Mouse (Mus musculus): ENCODE measurements at regions not wholly inside any gene's neighbourhood (a gene's known extent, or its start where the extent isn't known, plus 50 kb on each side); places are given as distances from the start of the nearest gene placed in this dataset.

- Histone ChIP-seq H3K4me1 (ENCODE audit: control insufficient read depth, insufficient read depth) (0 out of 2 replicates have a peak, but pooled peaks cover 6% of the 10 kb centered on the region), H3K27ac (ENCODE audit: low read depth) (peak overlapping the region; percentile 30; the same call in 1 of the 2 replicates), H3K4me3 (ENCODE audit: low read depth, low read length) (no peak overlapping the region), H3K27me3 (ENCODE audit: control insufficient read depth, insufficient read depth, low read length) (no peaks in the 10 kb centered on the region), H3K9me3 (replicated peaks; ENCODE audit: control insufficient read depth, low read length) (no peaks in the 10 kb centered on the region), H3K9ac (replicated peaks; ENCODE audit: low read depth, low read length) (no peak overlapping the region), H3K36me3 (replicated peaks; ENCODE audit: control insufficient read depth, insufficient read depth, low read length) (no peaks in the 10 kb centered on the region), H3K4me2 (ENCODE audit: low read depth, low read length) (no peak overlapping the region)
- TF ChIP-seq CTCF (IDR thresholded peaks at IDR 0.05; ENCODE audit: low read depth) (peak; percentile 48), EP300 (IDR thresholded peaks at IDR 0.05; ENCODE audit: low read depth) (no peak)
- 4% methylated on average over 3 of the region's 3 CpGs for WGBS
- ATAC-seq (ENCODE audit: insufficient read depth, low read depth) (peak; percentile 85), DNase-seq (ENCODE audit: low spot score) (peak; percentile 83)
Observed at GRCm38 (mm10) chr4:91135327-91135726, 265.3 kb downstream of the Elavl2 start.

GRCm38 (mm10) chr4:91132266-91132665 lies 268.3 kb downstream of the Elavl2 start:
- Histone ChIP-seq H3K4me1 (ENCODE audit: control insufficient read depth, insufficient read depth) (0 out of 2 replicates have a peak, but pooled peaks cover 6% of the 10 kb centered on the region), H3K4me2 (ENCODE audit: low read depth, low read length) (no peak overlapping the region), H3K27ac (ENCODE audit: low read depth) (no peak overlapping the region), H3K27me3 (ENCODE audit: control insufficient read depth, insufficient read depth, low read length) (no peaks in the 10 kb centered on the region), H3K4me3 (ENCODE audit: low read depth, low read length) (no peak overlapping the region), H3K9ac (replicated peaks; ENCODE audit: low read depth, low read length) (no peak overlapping the region), H3K36me3 (replicated peaks; ENCODE audit: control insufficient read depth, insufficient read depth, low read length) (no peaks in the 10 kb centered on the region), H3K9me3 (replicated peaks; ENCODE audit: control insufficient read depth, low read length) (no peaks in the 10 kb centered on the region)
- TF ChIP-seq EP300 (IDR thresholded peaks at IDR 0.05; ENCODE audit: low read depth) (no peak), CTCF (IDR thresholded peaks at IDR 0.05; ENCODE audit: low read depth) (no peak)
- no peak for ATAC-seq (ENCODE audit: insufficient read depth, low read depth)
- DNase-seq (ENCODE audit: low spot score) = no peak
- 63% methylated on average over 7 of the region's 7 CpGs for WGBS

- no peak for TF ChIP-seq EP300 (IDR thresholded peaks at IDR 0.05; ENCODE audit: low read depth)
- TF ChIP-seq CTCF (IDR thresholded peaks at IDR 0.05; ENCODE audit: low read depth) = no peak
Observed at GRCm38 (mm10) chr4:91120277-91120676, 280.3 kb downstream of the Elavl2 start.

GRCm38 (mm10) chr4:91116807-91117609 lies 283.6 kb downstream of the Elavl2 start:
- Histone ChIP-seq H3K36me3 (replicated peaks; ENCODE audit: control insufficient read depth, insufficient read depth, low read length) (no peaks in the 10 kb centered on the region), H3K4me3 (ENCODE audit: low read depth, low read length) (no peak overlapping the region), H3K9ac (replicated peaks; ENCODE audit: low read depth, low read length) (no peak overlapping the region), H3K9me3 (replicated peaks; ENCODE audit: control insufficient read depth, low read length) (no peaks in the 10 kb centered on the region), H3K4me1 (ENCODE audit: control insufficient read depth, insufficient read depth) (no peaks in the 10 kb centered on the region), H3K27ac (ENCODE audit: low read depth) (no peak overlapping the region), H3K4me2 (ENCODE audit: low read depth, low read length) (no peak overlapping the region), H3K27me3 (ENCODE audit: control insufficient read depth, insufficient read depth, low read length) (no peaks in the 10 kb centered on the region)
- no peak for TF ChIP-seq CTCF (IDR thresholded peaks at IDR 0.05; ENCODE audit: low read depth)
- no peak for TF ChIP-seq EP300 (IDR thresholded peaks at IDR 0.05; ENCODE audit: low read depth)
- DNase-seq (ENCODE audit: low spot score) = no peak
- ATAC-seq (ENCODE audit: insufficient read depth, low read depth) = no peak
- WGBS = 71% methylated on average over 5 of the region's 5 CpGs

More at GRCm38 (mm10) chr4:91120277-91120676, 280.3 kb downstream of the Elavl2 start:
- ATAC-seq (ENCODE audit: insufficient read depth, low read depth) (no peak), DNase-seq (ENCODE audit: low spot score) (no peak)
- no peaks in the 10 kb centered on the region for H3K4me1 ChIP-seq (ENCODE audit: control insufficient read depth, insufficient read depth)
- no peak overlapping the region for H3K9ac ChIP-seq (replicated peaks; ENCODE audit: low read depth, low read length)
- no peak overlapping the region for H3K27ac ChIP-seq (ENCODE audit: low read depth)
- H3K4me2 ChIP-seq (ENCODE audit: low read depth, low read length) = no peak overlapping the region
- 29% methylated on average over 4 of the region's 4 CpGs for WGBS
- no peaks in the 10 kb centered on the region for H3K36me3 ChIP-seq (replicated peaks; ENCODE audit: control insufficient read depth, insufficient read depth, low read length)
- H3K4me3 ChIP-seq (ENCODE audit: low read depth, low read length) = no peak overlapping the region
- H3K9me3 ChIP-seq (replicated peaks; ENCODE audit: control insufficient read depth, low read length) = no peaks in the 10 kb centered on the region
- H3K27me3 ChIP-seq (ENCODE audit: control insufficient read depth, insufficient read depth, low read length) = no peaks in the 10 kb centered on the region

GRCm38 (mm10) chr4:91111684-91112681 lies 288.6 kb downstream of the Elavl2 start:
- Histone ChIP-seq H3K4me1 (ENCODE audit: control insufficient read depth, insufficient read depth) (no peaks in the 10 kb centered on the region), H3K36me3 (replicated peaks; ENCODE audit: control insufficient read depth, insufficient read depth, low read length) (no peaks in the 10 kb centered on the region), H3K4me3 (ENCODE audit: low read depth, low read length) (no peak overlapping the region), H3K9ac (replicated peaks; ENCODE audit: low read depth, low read length) (no peak overlapping the region), H3K27ac (ENCODE audit: low read depth) (no peak overlapping the region), H3K9me3 (replicated peaks; ENCODE audit: control insufficient read depth, low read length) (no peaks in the 10 kb centered on the region), H3K27me3 (ENCODE audit: control insufficient read depth, insufficient read depth, low read length) (no peaks in the 10 kb centered on the region), H3K4me2 (ENCODE audit: low read depth, low read length) (no peak overlapping the region)
- WGBS = 79% methylated on average over 11 of the region's 11 CpGs
- ATAC-seq (ENCODE audit: insufficient read depth, low read depth) (no peak), DNase-seq (ENCODE audit: low spot score) (no peak)
- TF ChIP-seq EP300 (IDR thresholded peaks at IDR 0.05; ENCODE audit: low read depth) (no peak), CTCF (IDR thresholded peaks at IDR 0.05; ENCODE audit: low read depth) (no peak)
